Mouse (Mus musculus) liver, embryonic 15.5 days (tissue): ENCODE results near the gene Adamts10. TPM values are rescaled to one million over a fixed set of nuclear protein-coding genes. Genes with fewer than 3 reads are reported as not detected.

Experiments used
- ATAC-seq: fragments of 200-750 bp; cut with Nextera tagmentation; 2 replicates; pipeline ENCODE4 v1.8.0; 2017; ENCODE audit warnings: moderate number of reproducible peaks, mild to moderate bottlenecking, moderate library complexity; ENCODE audit not compliant: insufficient read depth
- H3K27ac ChIP-seq: fragments of 300-500 bp; sonication (generic); replicated peaks from 2 replicates; pipeline ENCODE4 v1.5.1; 2015; ENCODE audit warnings: mild to moderate bottlenecking, inconsistent platforms
- H3K27me3 ChIP-seq: fragments of 300-500 bp; sonication (generic); 2 replicates; pipeline ENCODE4 v1.6.1; 2015; ENCODE audit warnings: mild to moderate bottlenecking, inconsistent platforms
- H3K36me3 ChIP-seq: fragments of 300-500 bp; sonication (generic); replicated peaks from 2 replicates; pipeline ENCODE4 v1.6.1; 2015; ENCODE audit warnings: moderate library complexity, mild to moderate bottlenecking, inconsistent platforms
- H3K4me1 ChIP-seq: fragments of 300-500 bp; sonication (generic); replicated peaks from 2 replicates; pipeline ENCODE4 v1.6.1; 2015; ENCODE audit warnings: inconsistent platforms
- H3K4me2 ChIP-seq: fragments of 300-500 bp; sonication (generic); 2 replicates; pipeline ENCODE4 v1.6.1; 2015; ENCODE audit warnings: moderate library complexity, mild to moderate bottlenecking, inconsistent platforms
- H3K4me3 ChIP-seq: fragments of 300-500 bp; sonication (generic); replicated peaks from 2 replicates; pipeline ENCODE4 v1.5.1; 2015; ENCODE audit warnings: mild to moderate bottlenecking, inconsistent platforms
- H3K9ac ChIP-seq: fragments of 300-500 bp; sonication (generic); 2 replicates; pipeline ENCODE4 v1.6.1; 2015; ENCODE audit warnings: moderate library complexity, mild to moderate bottlenecking, inconsistent platforms
- H3K9me3 ChIP-seq: fragments of 300-500 bp; sonication (generic); replicated peaks from 2 replicates; pipeline ENCODE4 v1.6.1; 2016; ENCODE audit warnings: inconsistent platforms
- WGBS: fragments of 180-500 bp; shearing (Covaris S2); methylation state at CpG from one replicate; pipeline ENCODE4 v1.1.7; 2015; ENCODE audit warnings: mixed read lengths; ENCODE audit not compliant: insufficient replicate concordance; 5-methylcytosine and 5-hydroxymethylcytosine counted together
- polyA plus RNA-seq: library from polyadenylated mRNA; unstranded; fragments of >200 nt; fragmentation: Nextera tagmentation; extraction: Ambion mirVana; gene quantifications from 2 replicates; pipeline ENCODE4 v1.2.1, GENCODE M21; 2015

Adamts10 gene
- polyA plus RNA-seq, 1 experiment from 2014 or later = 5.4 TPM

- Histone ChIP-seq H3K4me3 (no peak overlapping the region), H3K9me3 (no peaks in the 10 kb centered on the region), H3K4me2 (no peak overlapping the region), H3K27ac (no peak overlapping the region), H3K4me1 (no peaks in the 10 kb centered on the region), H3K27me3 (no peaks in the 10 kb centered on the region), H3K36me3 (peaks cover 8% of the 10 kb centered on the region), H3K9ac (no peak overlapping the region)
- no peak for ATAC-seq
- WGBS = 70% methylated on average over 1 of the region's 1 CpGs
Measured at GRCm38 (mm10) chr17:33554536-33554935, 30.5 kb downstream of the Adamts10 start.

- H3K9ac ChIP-seq = no peak within 1 kb of the TSS
- 6% methylated on average over 6 of the region's 6 CpGs for WGBS
- peak; percentile 57 for ATAC-seq
- peak within 1 kb of the TSS; percentile 30 for H3K4me3 ChIP-seq
- H3K4me1 ChIP-seq = no peaks in the 10 kb centered on the region
- peak within 1 kb of the TSS; percentile 19; the same call in 1 of the 2 replicates for H3K4me2 ChIP-seq
- no peaks in the 10 kb centered on the region for H3K27me3 ChIP-seq
- peaks cover 8% of the 10 kb centered on the region for H3K36me3 ChIP-seq
- H3K27ac ChIP-seq = 0 out of 2 replicates have a peak within 1 kb of the TSS, but pooled peaks have one; percentile 11
- no peaks in the 10 kb centered on the region for H3K9me3 ChIP-seq
Measured at GRCm38 (mm10) chr17:33555223-33555855, 31.3 kb downstream of the Adamts10 start, which contains the start of gene Myo1f. TSS of gene Myo1f (plus strand) at chr17:33555707.

GRCm38 (mm10) chr17:33557922-33558321 is 33.9 kb downstream of the Adamts10 start:
- H3K4me1 ChIP-seq = no peaks in the 10 kb centered on the region
- no peak for ATAC-seq
- no peaks in the 10 kb centered on the region for H3K9me3 ChIP-seq
- H3K4me3 ChIP-seq = no peak overlapping the region
- no peak overlapping the region for H3K27ac ChIP-seq
- H3K36me3 ChIP-seq = no peaks in the 10 kb centered on the region
- no peaks in the 10 kb centered on the region for H3K27me3 ChIP-seq
- WGBS = 54% methylated on average over 4 of the region's 4 CpGs
- H3K9ac ChIP-seq = no peak overlapping the region
- peak overlapping the region; percentile 25 for H3K4me2 ChIP-seq

- Histone ChIP-seq H3K4me3 (no peak overlapping the region), H3K27ac (peak overlapping the region; percentile 51; the same call in 1 of the 2 replicates), H3K27me3 (no peaks in the 10 kb centered on the region), H3K4me1 (no peaks in the 10 kb centered on the region; the same call in 1 of the 2 replicates), H3K9ac (no peak overlapping the region), H3K36me3 (no peaks in the 10 kb centered on the region), H3K9me3 (no peaks in the 10 kb centered on the region), H3K4me2 (no peak overlapping the region)
- 0 out of 2 replicates have a peak, but pooled peaks have one; percentile 28 for ATAC-seq
- 25% methylated on average over 2 of the region's 2 CpGs for WGBS
Measured at GRCm38 (mm10) chr17:33563527-33564076, 39.6 kb downstream of the Adamts10 start.

- Histone ChIP-seq H3K4me2 (no peak overlapping the region; the same call in 1 of the 2 replicates), H3K36me3 (no peaks in the 10 kb centered on the region), H3K27ac (peak overlapping the region; percentile 62), H3K4me3 (no peak overlapping the region), H3K9ac (no peak overlapping the region), H3K27me3 (no peaks in the 10 kb centered on the region), H3K9me3 (no peaks in the 10 kb centered on the region), H3K4me1 (no peaks in the 10 kb centered on the region; the same call in 1 of the 2 replicates)
- no peak for ATAC-seq
- 16% methylated on average over 1 of the region's 1 CpGs for WGBS
Measured at GRCm38 (mm10) chr17:33564599-33564998, 40.6 kb downstream of the Adamts10 start.

GRCm38 (mm10) chr17:33566182-33566581 is 42.2 kb downstream of the Adamts10 start:
- ATAC-seq = no peak
- 10% methylated on average over 2 of the region's 2 CpGs for WGBS

GRCm38 (mm10) chr17:33584061-33584460 is 60.1 kb downstream of the Adamts10 start:
- Histone ChIP-seq H3K9me3 (no peaks in the 10 kb centered on the region), H3K27ac (no peak overlapping the region), H3K27me3 (no peaks in the 10 kb centered on the region), H3K4me2 (no peak overlapping the region), H3K4me1 (no peaks in the 10 kb centered on the region), H3K36me3 (no peaks in the 10 kb centered on the region), H3K9ac (no peak overlapping the region), H3K4me3 (no peak overlapping the region)
- no peak for ATAC-seq
- WGBS = 72% methylated on average over 4 of the region's 4 CpGs

More at GRCm38 (mm10) chr17:33566182-33566581, 42.2 kb downstream of the Adamts10 start:
- no peaks in the 10 kb centered on the region for H3K36me3 ChIP-seq
- no peak overlapping the region for H3K4me2 ChIP-seq
- H3K9me3 ChIP-seq = no peaks in the 10 kb centered on the region
- no peak overlapping the region for H3K4me3 ChIP-seq
- H3K4me1 ChIP-seq = no peaks in the 10 kb centered on the region; the same call in 1 of the 2 replicates
- H3K27ac ChIP-seq = no peak overlapping the region; the same call in 1 of the 2 replicates
- H3K9ac ChIP-seq = no peak overlapping the region
- no peaks in the 10 kb centered on the region for H3K27me3 ChIP-seq

- Histone ChIP-seq H3K9me3 (no peaks in the 10 kb centered on the region), H3K27me3 (no peaks in the 10 kb centered on the region), H3K27ac (no peak overlapping the region), H3K9ac (no peak overlapping the region), H3K4me1 (no peaks in the 10 kb centered on the region), H3K4me2 (no peak overlapping the region), H3K36me3 (no peaks in the 10 kb centered on the region), H3K4me3 (no peak overlapping the region)
- WGBS = 72% methylated on average over 17 of the region's 17 CpGs
- no peak for ATAC-seq
Measured at GRCm38 (mm10) chr17:33586011-33586410, 62.0 kb downstream of the Adamts10 start.

- no peak for ATAC-seq
- Histone ChIP-seq H3K4me2 (no peak overlapping the region), H3K27ac (no peak overlapping the region), H3K9ac (no peak overlapping the region), H3K36me3 (0 out of 2 replicates have a peak, but pooled peaks cover 8% of the 10 kb centered on the region), H3K4me1 (no peaks in the 10 kb centered on the region), H3K4me3 (no peak overlapping the region), H3K27me3 (no peaks in the 10 kb centered on the region), H3K9me3 (0 out of 2 replicates have a peak, but pooled peaks cover 3% of the 10 kb centered on the region)
Measured at GRCm38 (mm10) chr17:33597271-33597670, 73.3 kb downstream of the Adamts10 start.

GRCm38 (mm10) chr17:33598506-33598905 is 74.5 kb downstream of the Adamts10 start:
- H3K27ac ChIP-seq = no peak overlapping the region
- 0 out of 2 replicates have a peak, but pooled peaks cover 3% of the 10 kb centered on the region for H3K9me3 ChIP-seq
- H3K4me1 ChIP-seq = no peaks in the 10 kb centered on the region
- no peaks in the 10 kb centered on the region for H3K27me3 ChIP-seq
- H3K4me2 ChIP-seq = no peak overlapping the region
- 76% methylated on average over 5 of the region's 5 CpGs for WGBS
- 0 out of 2 replicates have a peak, but pooled peaks cover 8% of the 10 kb centered on the region for H3K36me3 ChIP-seq
- no peak for ATAC-seq
- no peak overlapping the region for H3K4me3 ChIP-seq
- H3K9ac ChIP-seq = no peak overlapping the region

GRCm38 (mm10) chr17:33599836-33600475 is 76.0 kb downstream of the Adamts10 start:
- H3K9me3 ChIP-seq = 0 out of 2 replicates have a peak, but pooled peaks cover 3% of the 10 kb centered on the region
- no peaks in the 10 kb centered on the region for H3K27me3 ChIP-seq
- no peak overlapping the region for H3K4me3 ChIP-seq
- H3K9ac ChIP-seq = no peak overlapping the region
- no peaks in the 10 kb centered on the region for H3K4me1 ChIP-seq
- H3K27ac ChIP-seq = no peak overlapping the region
- ATAC-seq = no peak
- no peak overlapping the region for H3K4me2 ChIP-seq
- 76% methylated on average over 8 of the region's 8 CpGs for WGBS
- H3K36me3 ChIP-seq = 0 out of 2 replicates have a peak, but pooled peaks cover 8% of the 10 kb centered on the region
